Mouse (Mus musculus) macrophage (primary cell): ENCODE measurements around the gene 4930535I16Rik. TPM values are rescaled to one million over a fixed set of nuclear protein-coding genes. Genes with fewer than 3 reads are reported as not detected.
"Not testable (repeated sequence)": the region's sequence is repeated elsewhere in the genome, so short reads cannot be mapped to it uniquely, and the experiment has no call there.

Experiments
- H3K27ac ChIP-seq: fragments of 350-480 bp; formaldehyde crosslinking; 2 replicates; pipeline ENCODE4 v1.9.0; 2021
- H3K36me3 ChIP-seq: fragments of 350-480 bp; formaldehyde crosslinking; 2 replicates; pipeline ENCODE4 v1.9.0; 2021; ENCODE audit errors: inconsistent target
- H3K4me3 ChIP-seq: fragments of 350-480 bp; formaldehyde crosslinking; 2 replicates; pipeline ENCODE4 v1.9.0; 2021; ENCODE audit errors: inconsistent target
- H3K79me2 ChIP-seq: fragments of 350-480 bp; formaldehyde crosslinking; 2 replicates; pipeline ENCODE4 v1.9.0; 2021; ENCODE audit errors: inconsistent target
- WGBS: methylation state at CpG from one replicate; pipeline ENCODE4 v1.1.7; 2026; ENCODE audit warnings: inconsistent platforms; ENCODE audit not compliant: missing documents; 5-methylcytosine and 5-hydroxymethylcytosine counted together
- polyA plus RNA-seq: library from polyadenylated mRNA; stranded (reverse); fragments of 250-400 nt; gene quantifications from 3 replicates; pipeline ENCODE4 v1.2.4, GENCODE M21; 2018; ENCODE audit warnings: inconsistent platforms
- total RNA-seq, 78 experiments: library from RNA; depleted of rRNA; stranded (reverse); fragments of 250-400 nt; gene quantifications; 1 replicate in 9 of 78; 2 replicates in 24 of 78; 3 replicates in 43 of 78; 4 replicates in 2 of 78; pipeline ENCODE4 v1.2.4; 2018; ENCODE audit warnings: inconsistent platforms in 56 of 78

Gene 4930535I16Rik
- 1 to 10 TPM in 9 of 26 experiments, not detected in 17; 2.3 to 5.6 (median 3.3) TPM for total RNA-seq (2018; cell fraction: chromatin; rRNA removed)
- total RNA-seq (2018; cell fraction: cytosol; rRNA removed), result under 1 TPM in 12 of 26 experiments, not detected in 14; 0.36 to 0.75 (median 0.52) TPM
- total RNA-seq (2018; cell fraction: nucleus; rRNA removed), result 1 to 10 TPM in 15 of 26 experiments, not detected in 11; 1.4 to 5.0 (median 2.8) TPM
- polyA plus RNA-seq, result not detected in 3 replicates

DNA sequence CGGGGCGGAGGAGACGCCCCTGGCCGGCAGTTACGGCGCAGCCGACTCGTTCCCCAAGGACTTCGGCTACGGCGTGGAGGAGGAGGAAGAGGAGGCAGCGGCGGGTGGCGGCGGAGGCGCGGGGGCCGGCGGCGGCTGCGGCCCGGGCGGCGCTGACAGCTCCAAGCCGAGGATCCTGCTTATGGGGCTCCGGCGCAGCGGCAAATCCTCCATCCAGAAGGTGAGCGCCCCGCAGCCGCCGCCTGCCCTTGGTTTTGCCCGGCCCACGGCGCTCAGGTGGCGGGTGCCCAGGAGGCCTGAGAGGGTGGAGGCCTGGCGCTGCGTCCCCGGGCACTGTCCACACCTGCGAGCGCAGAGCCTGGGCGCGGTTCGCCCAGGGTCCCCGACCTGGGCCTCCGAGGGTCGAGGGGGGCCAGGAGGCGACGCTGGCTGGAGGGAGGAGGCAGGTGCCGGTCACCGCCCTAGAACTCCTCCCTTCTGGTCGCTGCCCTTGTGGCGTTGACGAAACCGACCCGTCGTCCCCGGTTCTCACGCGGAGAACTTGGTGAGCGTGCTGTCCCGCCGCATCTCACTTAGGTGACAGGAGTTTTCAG lies at the start of gene 4930535I16Rik:
TSS of gene 4930535I16Rik (minus strand) at position 475 of the 593 bp plus-strand sequence.
- WGBS, result 2% methylated on average over 46 of the region's 63 CpGs
- H3K79me2 ChIP-seq, result peaks cover 85% of the 10 kb centered on the region
- peak within 1 kb of the TSS; percentile 93 for H3K4me3 ChIP-seq
- H3K27ac ChIP-seq, result peak within 1 kb of the TSS; percentile 94
- peaks cover 25% of the 10 kb centered on the region for H3K36me3 ChIP-seq

- Histone ChIP-seq H3K27ac (no peak overlapping the region), H3K79me2 (no peaks in the 10 kb centered on the region)
- 59% methylated on average over 8 of the region's 9 CpGs for WGBS
These were observed 44.9 kb upstream of the 4930535I16Rik start for GRCm38 (mm10) chr4:123962721-123963120.

DNA sequence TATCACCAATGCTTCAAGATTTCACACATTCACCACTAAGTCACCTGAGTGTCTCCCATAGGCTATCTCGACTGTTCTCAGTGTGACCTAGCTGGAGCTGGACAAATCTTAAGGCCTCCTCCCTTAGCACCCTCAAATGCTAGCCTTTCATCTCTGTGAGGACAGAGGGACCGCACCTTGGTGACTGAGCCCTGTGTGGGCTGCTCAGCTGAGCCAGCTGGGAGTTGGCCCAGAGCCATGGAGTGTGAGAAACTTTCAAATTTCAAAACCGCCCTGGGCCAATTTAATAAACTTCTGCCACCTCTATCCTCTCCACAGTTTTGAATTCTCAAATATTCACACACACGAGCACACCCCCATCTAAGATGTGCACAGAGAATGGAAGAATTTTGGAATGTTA lies 43.1 kb upstream of the 4930535I16Rik start:
- H3K36me3 ChIP-seq, result no peaks in the 10 kb centered on the region
- 66% methylated on average over 4 of the region's 4 CpGs for WGBS
- H3K79me2 ChIP-seq, result no peaks in the 10 kb centered on the region
- no peak overlapping the region for H3K4me3 ChIP-seq
- H3K27ac ChIP-seq, result no peak overlapping the region

More at GRCm38 (mm10) chr4:123962721-123963120, 44.9 kb upstream of the 4930535I16Rik start:
- H3K36me3 ChIP-seq, result no peaks in the 10 kb centered on the region
- H3K4me3 ChIP-seq, result no peak overlapping the region

DNA sequence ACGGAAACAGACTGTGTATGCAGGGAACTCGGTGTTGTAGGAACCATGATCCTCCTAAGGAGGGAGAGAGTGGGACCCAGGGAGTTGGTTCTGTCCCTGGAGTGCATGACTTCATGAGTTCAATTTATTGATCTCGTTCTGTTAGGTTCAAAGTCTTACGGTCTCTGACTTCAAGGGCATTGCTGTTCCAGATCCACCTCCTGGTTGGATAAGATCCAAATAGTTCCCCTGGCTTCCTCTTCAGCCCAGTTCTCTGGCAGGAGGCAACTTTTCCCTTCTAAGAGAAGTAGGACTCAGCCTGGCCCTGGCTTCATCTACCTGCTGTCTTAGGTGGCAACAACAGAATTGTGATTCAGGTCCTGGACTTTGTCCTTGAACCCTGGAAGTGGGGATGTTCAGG lies 40.1 kb upstream of the 4930535I16Rik start:
- WGBS, result 82% methylated on average over 4 of the region's 4 CpGs
- Histone ChIP-seq H3K36me3 (no peaks in the 10 kb centered on the region), H3K27ac (no peak overlapping the region), H3K79me2 (no peaks in the 10 kb centered on the region), H3K4me3 (no peak overlapping the region)

GRCm38 (mm10) chr4:123957492-123957808 lies 39.6 kb upstream of the 4930535I16Rik start:
- Histone ChIP-seq H3K36me3 (no peaks in the 10 kb centered on the region), H3K27ac (no peak overlapping the region), H3K4me3 (no peak overlapping the region), H3K79me2 (no peaks in the 10 kb centered on the region)
- WGBS, result 78% methylated on average over 4 of the region's 4 CpGs

DNA sequence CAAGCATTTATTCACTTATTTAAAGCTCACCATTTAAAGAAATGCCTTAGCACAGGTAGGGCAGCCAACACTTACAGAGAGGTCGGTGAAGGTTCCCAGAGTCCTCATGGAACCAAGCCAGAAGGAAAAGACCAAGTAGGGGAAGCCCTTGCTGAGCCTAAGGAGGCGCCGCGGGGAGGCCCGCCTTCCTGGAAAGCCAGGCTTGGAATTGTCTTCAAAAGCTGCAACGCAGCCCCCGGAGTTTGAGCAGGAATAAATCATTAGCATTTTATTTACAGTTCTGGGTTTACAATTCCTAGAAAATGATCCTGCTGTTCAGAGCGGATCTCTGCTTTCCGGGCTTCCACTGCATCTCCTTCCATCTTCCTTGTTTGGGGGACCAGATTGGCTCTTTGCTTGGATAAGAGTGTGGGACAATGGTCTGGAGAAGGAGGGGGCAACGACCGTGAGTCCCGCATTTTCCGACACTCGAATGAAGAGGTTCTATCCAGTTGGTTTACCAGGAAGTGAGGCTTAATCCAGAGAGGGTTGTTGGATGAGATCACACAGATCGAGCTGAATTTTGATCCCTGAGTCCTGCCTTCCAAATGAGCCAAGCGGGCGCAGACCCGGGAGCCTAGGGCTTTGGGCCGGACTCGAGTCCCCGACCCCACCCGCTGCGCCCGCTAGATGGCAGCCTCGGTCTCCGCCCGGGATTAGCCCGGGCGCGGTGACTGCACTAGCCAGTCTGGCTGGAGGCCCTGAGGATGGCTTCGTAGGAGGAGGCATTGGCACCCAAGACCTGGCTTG lies 39.1 kb upstream of the 4930535I16Rik start:
- Histone ChIP-seq H3K27ac (no peak overlapping the region), H3K79me2 (no peaks in the 10 kb centered on the region), H3K36me3 (no peaks in the 10 kb centered on the region), H3K4me3 (no peak overlapping the region)
- WGBS, result 15% methylated on average over 31 of the region's 31 CpGs

DNA sequence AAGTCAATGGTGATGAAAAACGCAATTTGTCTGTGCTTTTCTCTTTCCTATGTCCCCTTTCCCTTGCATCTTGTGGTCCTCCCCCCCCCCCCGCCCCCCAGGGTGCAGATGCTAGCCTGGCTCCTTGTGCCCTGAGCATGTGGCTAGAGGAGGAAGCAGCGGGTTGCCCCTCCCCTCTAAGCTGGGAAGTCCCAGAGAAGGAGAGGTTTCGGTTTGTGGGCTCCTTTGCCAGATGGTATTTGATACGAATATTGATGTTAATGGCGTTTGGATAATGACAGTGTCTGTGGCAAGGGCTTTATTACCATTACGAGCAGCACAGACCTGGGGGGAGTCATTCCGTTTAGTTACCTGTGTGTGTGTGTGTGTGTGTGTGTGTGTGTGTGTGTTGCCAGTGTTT lies 34.2 kb upstream of the 4930535I16Rik start:
- H3K27ac ChIP-seq, result no peak overlapping the region
- H3K4me3 ChIP-seq, result no peak overlapping the region; the same call in 1 of the 2 replicates

DNA sequence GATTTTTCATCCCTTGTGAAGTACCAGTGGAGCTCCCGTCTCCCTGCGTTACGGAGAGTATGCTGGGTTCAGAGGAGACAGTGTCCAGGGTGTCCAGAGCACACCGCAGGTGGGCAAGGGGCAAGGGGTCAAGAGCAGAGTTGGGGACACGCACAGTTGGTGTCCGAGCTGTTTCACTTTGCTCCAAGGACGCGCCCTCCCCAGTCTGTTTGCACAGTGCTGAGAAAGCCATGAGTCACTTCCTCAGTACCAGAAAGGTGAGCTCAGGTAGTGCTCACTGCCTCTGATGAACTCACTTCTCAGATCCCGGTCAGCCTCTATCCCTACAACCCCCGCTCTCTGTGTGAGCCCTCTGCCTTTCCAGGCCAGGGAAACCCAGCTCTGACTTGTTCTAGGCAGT lies 31.8 kb upstream of the 4930535I16Rik start:
- no peak overlapping the region for H3K4me3 ChIP-seq
- no peaks in the 10 kb centered on the region for H3K36me3 ChIP-seq
- H3K79me2 ChIP-seq, result no peaks in the 10 kb centered on the region
- 94% methylated on average over 8 of the region's 10 CpGs for WGBS
- no peak overlapping the region for H3K27ac ChIP-seq

More for the DNA sequence above, 34.2 kb upstream of the 4930535I16Rik start:
- 5% methylated on average over 6 of the region's 8 CpGs for WGBS
- no peaks in the 10 kb centered on the region for H3K36me3 ChIP-seq
- H3K79me2 ChIP-seq, result no peaks in the 10 kb centered on the region

DNA sequence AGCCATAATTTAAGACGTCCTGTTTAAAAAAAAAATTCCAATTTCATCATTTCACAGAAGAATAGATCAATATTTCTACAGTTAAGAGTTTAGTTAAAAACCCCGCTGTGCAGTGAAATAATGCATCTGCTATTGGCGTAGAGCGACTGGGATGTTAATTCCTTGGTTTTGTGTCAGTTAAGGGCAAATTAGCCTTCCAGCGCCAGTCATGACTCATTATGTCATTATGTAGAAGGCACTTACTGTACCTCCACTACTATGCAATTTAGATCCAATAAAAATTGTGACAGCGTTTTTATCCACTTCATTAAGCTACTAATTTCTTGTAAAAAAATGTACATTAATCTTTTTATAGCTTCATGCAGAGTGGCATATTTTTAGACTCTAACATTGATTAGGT lies 31.1 kb upstream of the 4930535I16Rik start:
- 94% methylated on average over 6 of the region's 6 CpGs for WGBS
- H3K36me3 ChIP-seq, result no peaks in the 10 kb centered on the region
- H3K4me3 ChIP-seq, result no peak overlapping the region
- no peaks in the 10 kb centered on the region for H3K79me2 ChIP-seq
- H3K27ac ChIP-seq, result no peak overlapping the region

DNA sequence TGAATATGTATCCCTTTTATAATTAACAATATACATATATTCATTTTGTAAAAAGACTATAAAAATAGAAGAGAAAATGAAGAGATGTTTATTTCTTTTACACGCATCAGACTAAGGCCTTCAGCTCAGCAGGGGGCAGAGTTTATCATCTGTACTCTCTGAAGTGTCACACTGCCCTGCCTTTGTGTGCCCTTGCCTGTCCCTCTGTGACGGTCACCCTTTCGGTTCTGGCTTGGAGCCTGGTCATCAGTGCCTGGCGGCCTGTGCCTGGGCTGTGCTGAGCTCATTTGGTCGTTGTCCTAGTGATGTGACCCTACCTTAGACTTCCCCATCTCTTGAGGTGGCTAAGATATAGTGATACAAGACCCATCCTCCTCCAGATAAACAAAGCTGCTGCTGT lies 29.3 kb upstream of the 4930535I16Rik start:
- 84% methylated on average over 5 of the region's 5 CpGs for WGBS
- Histone ChIP-seq H3K79me2 (no peaks in the 10 kb centered on the region), H3K4me3 (no peak overlapping the region), H3K36me3 (no peaks in the 10 kb centered on the region), H3K27ac (no peak overlapping the region)

- H3K36me3 ChIP-seq, result no peaks in the 10 kb centered on the region
- no peak overlapping the region for H3K4me3 ChIP-seq
- no peak overlapping the region for H3K27ac ChIP-seq
- no peaks in the 10 kb centered on the region for H3K79me2 ChIP-seq
- 92% methylated on average over 4 of the region's 4 CpGs for WGBS
These were observed 28.9 kb upstream of the 4930535I16Rik start for GRCm38 (mm10) chr4:123946701-123947100.

GRCm38 (mm10) chr4:123940878-123941277 lies 23.1 kb upstream of the 4930535I16Rik start:
- not testable (repeated sequence) for H3K4me3 ChIP-seq, H3K27ac ChIP-seq, H3K79me2 ChIP-seq
- peaks cover 12% of the 10 kb centered on the region for H3K36me3 ChIP-seq
- 10% methylated on average over 7 of the region's 7 CpGs for WGBS

- Histone ChIP-seq H3K4me3 (no peak overlapping the region), H3K27ac (no peak overlapping the region), H3K79me2 (no peaks in the 10 kb centered on the region), H3K36me3 (peaks cover 23% of the 10 kb centered on the region)
- 5% methylated on average over 4 of the region's 4 CpGs for WGBS
These were observed 22.0 kb upstream of the 4930535I16Rik start for GRCm38 (mm10) chr4:123939838-123940237.

- Histone ChIP-seq H3K79me2 (peaks cover 36% of the 10 kb centered on the region), H3K36me3 (peaks cover 55% of the 10 kb centered on the region), H3K4me3 (no peak overlapping the region), H3K27ac (no peak overlapping the region)
- 97% methylated on average over 7 of the region's 7 CpGs for WGBS
These were observed 18.2 kb upstream of the 4930535I16Rik start for GRCm38 (mm10) chr4:123936059-123936458.

- H3K79me2 ChIP-seq, result peaks cover 53% of the 10 kb centered on the region
- H3K27ac ChIP-seq, result no peak overlapping the region
- WGBS, result 98% methylated on average over 4 of the region's 4 CpGs
- no peak overlapping the region for H3K4me3 ChIP-seq
- H3K36me3 ChIP-seq, result peaks cover 71% of the 10 kb centered on the region
These were observed 16.5 kb upstream of the 4930535I16Rik start for GRCm38 (mm10) chr4:123934306-123934705.
